Comparison of ENCODE assay signal across 22 mouse cellular contexts in genomic region chr13:107051342-107051741, GRCm38 (mm10). TPM values are rescaled to one million over a fixed set of nuclear protein-coding genes. Genes with fewer than 3 reads are reported as not detected.
DNase-seq lines count a peak whose midpoint lies in the region; ATAC-seq and TF ChIP-seq lines count a peak whose summit lies in the region.
"Had no signal": no experiment of that assay in that cellular context is flagged by ENCODE, and none has a peak within 500 bp of the region (broad histone marks: within the 10 kb centered on the region; RNA-seq: fewer than 3 reads in every experiment).

No protein-coding gene starts in this region.

- TF ChIP-seq POLR2A in olfactory bulb, adult 2 months (IDR thresholded peaks at IDR 0.05; ENCODE audit: insufficient read depth, low read depth, low read length), result no peak

- no peaks in the 10 kb centered on the region for H3K27me3 ChIP-seq in heart, embryonic 15.5 days
- H3K27me3 ChIP-seq in liver, embryonic 11.5 days (replicated peaks; ENCODE audit: control insufficient read depth, insufficient read depth, low read length), result no peaks in the 10 kb centered on the region
- no peaks in the 10 kb centered on the region for H3K27me3 ChIP-seq in liver, embryonic 12.5 days (replicated peaks)
- H3K27me3 ChIP-seq: CH12.LX; embryonic facial prominence, embryonic 15.5 days; hindbrain, embryonic 15.5 days; Patski had no signal

- H3K4me3 ChIP-seq in heart, embryonic 15.5 days, result no peak overlapping the region
- no peak overlapping the region for H3K4me3 ChIP-seq in liver, embryonic 11.5 days (ENCODE audit: low read depth, low read length)
- H3K4me3 ChIP-seq in liver, embryonic 12.5 days, result no peak overlapping the region
- H3K4me3 ChIP-seq in olfactory bulb, adult 2 months (ENCODE audit: insufficient read depth, low read depth, low read length), result no peak overlapping the region
- H3K4me3 ChIP-seq: embryonic facial prominence, embryonic 15.5 days; erythroblast, embryonic 14.5 days; forebrain, embryonic 10.5 days; hindbrain, embryonic 15.5 days had no signal

- no peak for ATAC-seq in heart, embryonic 15.5 days (replicated peaks; ENCODE audit: insufficient number of reproducible peaks, insufficient read depth, low FRiP score, low read depth)
- peak; percentile 66 for ATAC-seq in liver, embryonic 11.5 days (replicated peaks; ENCODE audit: low FRiP score)
- ATAC-seq in liver, embryonic 12.5 days, result 0 out of 2 replicates have a peak, but pooled peaks have one; percentile 51
- ATAC-seq: activated CD4-positive, CD25-positive, alpha-beta regulatory T cell, adult 4 months; forebrain, embryonic 14.5 days; Patski had no signal

- H3K27ac ChIP-seq in heart, embryonic 15.5 days, result peak overlapping the region; percentile 27; the same call in 1 of the 2 replicates
- H3K27ac ChIP-seq in liver, embryonic 11.5 days (ENCODE audit: low read depth, low read length), result no peak overlapping the region
- H3K27ac ChIP-seq in liver, embryonic 12.5 days, result 0 out of 2 replicates have a peak overlapping the region, but pooled peaks have one; percentile 20
- peak overlapping the region; percentile 54; the same call in 1 of the 2 replicates for H3K27ac ChIP-seq in olfactory bulb, adult 2 months (ENCODE audit: insufficient read depth, low read depth, low read length)
- H3K27ac ChIP-seq: embryonic facial prominence, embryonic 15.5 days; forebrain, embryonic 10.5 days; hindbrain, embryonic 15.5 days had no signal

- WGBS in heart, embryonic 15.5 days, result 48% methylated on average over 3 of the region's 3 CpGs
- 48% methylated on average over 3 of the region's 3 CpGs for WGBS in liver, embryonic 11.5 days
- 35% methylated on average over 3 of the region's 3 CpGs for WGBS in liver, embryonic 12.5 days (ENCODE audit: insufficient replicate concordance)
- WGBS in olfactory bulb, adult 2 months, result 51% methylated on average over 3 of the region's 3 CpGs

- no peak for TF ChIP-seq CTCF in olfactory bulb, adult 2 months (IDR thresholded peaks at IDR 0.05; ENCODE audit: insufficient read depth, low read depth, low read length)

- peaks cover 5% of the 10 kb centered on the region for H3K4me1 ChIP-seq in heart, embryonic 15.5 days (replicated peaks)
- no peaks in the 10 kb centered on the region; the same call in 1 of the 2 replicates for H3K4me1 ChIP-seq in liver, embryonic 11.5 days (replicated peaks; ENCODE audit: control insufficient read depth, insufficient read depth, low read length)
- H3K4me1 ChIP-seq in liver, embryonic 12.5 days, result peaks cover 18% of the 10 kb centered on the region
- no peaks in the 10 kb centered on the region for H3K4me1 ChIP-seq in olfactory bulb, adult 2 months (ENCODE audit: control insufficient read depth, insufficient read depth, low read length)
- H3K4me1 ChIP-seq: embryonic facial prominence, embryonic 15.5 days; forebrain, embryonic 10.5 days; hindbrain, embryonic 15.5 days had no signal

- no peak overlapping the region for H3K4me2 ChIP-seq in heart, embryonic 15.5 days
- no peak overlapping the region for H3K4me2 ChIP-seq in liver, embryonic 11.5 days
- H3K4me2 ChIP-seq in liver, embryonic 12.5 days, result no peak overlapping the region
- H3K4me2 ChIP-seq: embryonic facial prominence, embryonic 15.5 days; heart, embryonic 11.5 days; hindbrain, embryonic 15.5 days had no signal

- no peaks in the 10 kb centered on the region for H3K36me3 ChIP-seq in heart, embryonic 15.5 days
- no peaks in the 10 kb centered on the region for H3K36me3 ChIP-seq in liver, embryonic 11.5 days (ENCODE audit: control insufficient read depth, insufficient read depth, low read length)
- no peaks in the 10 kb centered on the region for H3K36me3 ChIP-seq in liver, embryonic 12.5 days
- H3K36me3 ChIP-seq: embryonic facial prominence, embryonic 15.5 days; forebrain, embryonic 10.5 days; hindbrain, embryonic 15.5 days had no signal

- H3K9me3 ChIP-seq in heart, embryonic 15.5 days (replicated peaks), result peaks cover 4% of the 10 kb centered on the region; the same call in 1 of the 2 replicates
- H3K9me3 ChIP-seq in liver, embryonic 11.5 days (ENCODE audit: control insufficient read depth, low read length), result no peaks in the 10 kb centered on the region
- no peaks in the 10 kb centered on the region for H3K9me3 ChIP-seq in liver, embryonic 12.5 days (replicated peaks)
- H3K9me3 ChIP-seq: embryonic facial prominence, embryonic 15.5 days; forebrain, embryonic 10.5 days; hindbrain, embryonic 15.5 days had no signal

- no peak overlapping the region for H3K9ac ChIP-seq in heart, embryonic 15.5 days
- no peak overlapping the region for H3K9ac ChIP-seq in liver, embryonic 11.5 days (ENCODE audit: low read depth, low read length)
- no peak overlapping the region for H3K9ac ChIP-seq in liver, embryonic 12.5 days
- H3K9ac ChIP-seq: embryonic facial prominence, embryonic 15.5 days; hindbrain, embryonic 15.5 days had no signal

- no peak for DNase-seq in heart, adult 8-10 months (ENCODE audit: low spot score)
- no peak for DNase-seq in liver, embryonic 11.5 days (ENCODE audit: low spot score)
- no peak for DNase-seq in liver
- DNase-seq in testis, postnatal 14 days (ENCODE audit: low spot score), result no peak
- no peak for DNase-seq in testis, postnatal 10 days (ENCODE audit: low spot score)
- DNase-seq: adrenal gland, postnatal 25 days; cerebellum, adult 2 months; cerebellum, postnatal 10 days; embryo, embryonic 11 days; gastrocnemius, postnatal 36 days had no signal

RNA-seq across cellular contexts. Expression of gene Kif2a, which starts 29.4 kb away (rescaled TPM):
- polyA plus RNA-seq in heart, embryonic 15.5 days (2015; fragmentation: Nextera tagmentation; extraction: Ambion mirVana), result 15.2 and 17.0 TPM in 2 replicates
- total RNA-seq in heart, adult 8-10 months (2022), result 10 to 100 TPM; 30.4 to 34.2 (median 31.1) TPM
- 22.0 and 22.5 TPM in 2 replicates for polyA plus RNA-seq in liver, embryonic 11.5 days (2014; fragmentation: Nextera tagmentation; extraction: Ambion mirVana)
- 30.0 and 36.8 TPM in 2 replicates for polyA plus RNA-seq in liver, embryonic 12.5 days (2016; fragmentation: Nextera tagmentation; extraction: Ambion mirVana)
- polyA plus RNA-seq in olfactory bulb, adult 2 months (2012; ENCODE audit: insufficient read depth, insufficient read length, low replicate concordance, missing spikeins), result 396 and 758 TPM in 2 replicates

Comparison
In these comparisons a context has a peak if more than half of its experiments do, and no peak if none do; other contexts are left out.
1. RNA of gene Kif2a, which starts 29.4 kb away (polyA plus RNA-seq): 396 to 758 TPM in olfactory bulb, adult 2 months; 30.0 to 36.8 TPM in liver, embryonic 12.5 days, 22.0 to 22.5 TPM in liver, embryonic 11.5 days and 15.2 to 17.0 TPM in heart, embryonic 15.5 days; every median in the first group is over 10 times any median in the second.